Mouse (Mus musculus) neural tube, embryonic 15.5 days (tissue): ENCODE data around the gene Colec11. TPM values are rescaled to one million over a fixed set of nuclear protein-coding genes. Genes with fewer than 3 reads are reported as not detected.

Source experiments
- ATAC-seq: fragments of 200-750 bp; cut with Nextera tagmentation; 2 replicates; pipeline ENCODE4 v1.8.0; 2017; ENCODE audit warnings: mild to moderate bottlenecking, moderate TSS enrichment, moderate library complexity; ENCODE audit not compliant: low FRiP score
- H3K27ac ChIP-seq: fragments of 300-500 bp; sonication (generic); replicated peaks from 2 replicates; pipeline ENCODE4 v1.5.1; 2015; ENCODE audit warnings: mild to moderate bottlenecking, inconsistent platforms
- H3K27me3 ChIP-seq: fragments of 300-500 bp; sonication (generic); replicated peaks from 2 replicates; pipeline ENCODE4 v1.6.1; 2015; ENCODE audit warnings: inconsistent platforms
- H3K36me3 ChIP-seq: fragments of 300-500 bp; sonication (generic); 2 replicates; pipeline ENCODE4 v1.6.1; 2015; ENCODE audit warnings: inconsistent platforms
- H3K4me1 ChIP-seq: fragments of 300-500 bp; sonication (generic); 2 replicates; pipeline ENCODE4 v1.6.1; 2015; ENCODE audit warnings: inconsistent platforms
- H3K4me2 ChIP-seq: fragments of 300-500 bp; sonication (generic); 2 replicates; pipeline ENCODE4 v1.6.1; 2015; ENCODE audit warnings: inconsistent platforms, mild to moderate bottlenecking, moderate library complexity
- H3K4me3 ChIP-seq: fragments of 300-500 bp; sonication (generic); replicated peaks from 2 replicates; pipeline ENCODE4 v1.5.1; 2015; ENCODE audit warnings: mild to moderate bottlenecking, inconsistent platforms
- H3K9ac ChIP-seq: fragments of 300-500 bp; sonication (generic); replicated peaks from 2 replicates; pipeline ENCODE4 v1.6.1; 2015; ENCODE audit warnings: mild to moderate bottlenecking, inconsistent platforms
- H3K9me3 ChIP-seq: fragments of 300-500 bp; sonication (generic); replicated peaks from 2 replicates; pipeline ENCODE4 v1.6.1; 2016; ENCODE audit warnings: inconsistent platforms
- WGBS: fragments of 180-500 bp; shearing (Covaris S2); methylation state at CpG from one replicate; pipeline ENCODE4 v1.1.7; 2015; ENCODE audit warnings: mixed read lengths; 5-methylcytosine and 5-hydroxymethylcytosine counted together
- polyA plus RNA-seq: library from polyadenylated mRNA; unstranded; fragments of >200 nt; fragmentation: Nextera tagmentation; extraction: Ambion mirVana; gene quantifications from 2 replicates; pipeline ENCODE4 v1.2.1, GENCODE M21; 2015

The Colec11 gene
- polyA plus RNA-seq, 1 experiment from 2014 or later: 1.1 TPM

DNA sequence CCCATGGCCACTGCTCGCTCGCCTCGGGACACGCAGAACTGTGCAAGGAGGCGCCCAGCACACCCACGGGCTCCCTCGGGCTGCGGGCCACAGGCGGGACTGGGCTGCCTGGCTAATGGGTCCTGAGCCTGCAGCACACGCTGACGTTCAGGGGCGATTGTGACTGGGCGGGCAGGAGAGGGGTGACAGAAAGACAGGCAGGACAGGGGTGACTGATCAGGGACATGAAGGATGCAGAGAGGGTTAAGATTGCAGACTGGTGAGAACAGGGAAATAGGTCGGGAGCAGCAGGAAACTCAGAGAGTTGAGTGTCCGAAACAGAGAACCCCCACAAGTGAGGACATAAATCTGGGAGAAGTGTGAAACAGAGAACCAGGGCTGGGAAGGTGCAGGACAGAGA, 70.9 kb downstream of the Colec11 start, which contains the start of gene Dcdc2c:
TSS of gene Dcdc2c (minus strand) at position 101 of the 400 bp plus-strand sequence.
- WGBS: 74% methylated on average over 15 of the region's 15 CpGs

DNA sequence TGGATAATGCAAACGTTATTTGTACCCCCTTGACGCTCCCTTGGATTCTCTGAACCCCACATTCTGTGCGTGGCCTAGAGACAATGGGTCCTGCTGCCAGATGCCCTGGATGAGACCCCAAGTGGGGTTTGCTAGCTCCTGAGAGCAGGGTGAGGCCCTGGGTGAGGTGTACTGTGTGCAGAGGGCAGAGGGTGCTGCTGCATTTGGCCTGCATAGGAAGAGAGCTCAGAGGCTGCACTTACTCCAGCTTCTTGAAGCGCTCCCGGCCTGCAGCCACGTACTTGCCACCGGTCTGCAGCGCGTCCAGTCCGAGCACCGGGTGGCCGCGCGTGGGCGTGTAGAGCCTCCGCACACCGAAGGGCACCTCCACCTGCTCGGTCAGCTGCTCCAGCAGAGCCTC, 71.4 kb downstream of the Colec11 start:
- no peak overlapping the region for H3K9ac ChIP-seq
- H3K4me1 ChIP-seq: peaks cover 6% of the 10 kb centered on the region; the same call in 1 of the 2 replicates
- no peaks in the 10 kb centered on the region for H3K27me3 ChIP-seq
- no peak for ATAC-seq
- no peaks in the 10 kb centered on the region for H3K36me3 ChIP-seq
- WGBS: 68% methylated on average over 18 of the region's 18 CpGs
- no peaks in the 10 kb centered on the region for H3K9me3 ChIP-seq
- peak overlapping the region; percentile 34; the same call in 1 of the 2 replicates for H3K27ac ChIP-seq
- no peak overlapping the region for H3K4me3 ChIP-seq
- peak overlapping the region; percentile 22; the same call in 1 of the 2 replicates for H3K4me2 ChIP-seq

More for the DNA sequence above, 70.9 kb downstream of the Colec11 start, which contains the start of gene Dcdc2c:
- Histone ChIP-seq H3K4me2 (peak within 1 kb of the TSS; percentile 22; the same call in 1 of the 2 replicates), H3K9me3 (no peaks in the 10 kb centered on the region), H3K27ac (peak within 1 kb of the TSS; percentile 34; the same call in 1 of the 2 replicates), H3K4me1 (peaks cover 6% of the 10 kb centered on the region; the same call in 1 of the 2 replicates), H3K27me3 (no peaks in the 10 kb centered on the region), H3K4me3 (no peak within 1 kb of the TSS), H3K36me3 (no peaks in the 10 kb centered on the region), H3K9ac (no peak within 1 kb of the TSS)
- ATAC-seq: no peak

DNA sequence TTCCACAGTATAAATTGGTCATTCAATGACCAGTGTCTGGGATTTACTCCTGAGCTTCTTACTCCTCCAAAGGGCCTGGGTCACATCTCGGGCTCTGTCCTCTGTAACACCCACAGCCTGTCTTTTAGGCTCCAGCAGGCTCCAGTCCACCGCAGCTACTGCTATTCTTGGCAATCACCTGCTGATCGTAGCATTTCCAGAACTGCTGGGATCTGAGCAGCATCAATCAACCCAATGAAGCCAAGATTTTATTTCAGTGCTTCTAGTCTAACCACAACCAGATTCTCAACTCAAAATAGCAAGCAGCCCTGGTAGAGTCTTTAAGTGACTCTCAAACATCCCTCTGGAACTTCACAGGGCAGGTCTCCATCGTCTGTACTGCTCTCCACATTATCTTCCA, 74.3 kb downstream of the Colec11 start:
- Histone ChIP-seq H3K36me3 (no peaks in the 10 kb centered on the region), H3K27me3 (no peaks in the 10 kb centered on the region), H3K9me3 (no peaks in the 10 kb centered on the region), H3K4me3 (no peak overlapping the region), H3K4me2 (no peak overlapping the region), H3K27ac (no peak overlapping the region), H3K9ac (no peak overlapping the region), H3K4me1 (peaks cover 6% of the 10 kb centered on the region; the same call in 1 of the 2 replicates)
- 60% methylated on average over 4 of the region's 4 CpGs for WGBS
- ATAC-seq: no peak

Other genes starting within 250 kb of the Colec11 start
- 0.10 TPM in 1 of 2 replicates, not detected in the other for gene Dcdc2c, start 71.0 kb downstream of the Colec11 start, polyA plus RNA-seq
- 0.14 TPM in 1 of 2 replicates, not detected in the other for gene Allc, start 40.9 kb downstream of the Colec11 start, polyA plus RNA-seq
- gene Rps7, start 12.6 kb upstream of the Colec11 start, polyA plus RNA-seq: 417 and 491 TPM in 2 replicates
- gene Rnaseh1, start 26.2 kb upstream of the Colec11 start, polyA plus RNA-seq: 21.0 and 25.1 TPM in 2 replicates
- gene Adi1, start 51.9 kb upstream of the Colec11 start, polyA plus RNA-seq: 27.0 and 42.0 TPM in 2 replicates
- gene Trappc12, start 127.1 kb upstream of the Colec11 start, polyA plus RNA-seq: 39.7 and 41.8 TPM in 2 replicates
- 59.8 and 70.8 TPM in 2 replicates for gene Eipr1, start 128.4 kb upstream of the Colec11 start, polyA plus RNA-seq